Mouse (Mus musculus) heart, adult 18-20 months (tissue): Measurements from ENCODE around the gene Esd. TPM values are rescaled to one million over a fixed set of nuclear protein-coding genes. Genes with fewer than 3 reads are reported as not detected.

ENCODE experiments used
- DNase-seq, 2 experiments: peaks; one replicate each; pipeline ENCODE4 v3.0.0; 2021 to 2022; ENCODE audit warnings: mixed read lengths in 1 of 2
- total RNA-seq, 2 experiments: library from RNA; stranded (reverse); gene quantifications; 2 replicates each; pipeline ENCODE4 v1.2.3; 2021

The Esd gene
- total RNA-seq, 2 experiments from 2014 or later: 124 to 130 TPM

GRCm38 (mm10) chr14:74794931-74795330 is 62.8 kb downstream of the Esd start:
- DNase-seq: peak; percentile 48 to 51

DNA sequence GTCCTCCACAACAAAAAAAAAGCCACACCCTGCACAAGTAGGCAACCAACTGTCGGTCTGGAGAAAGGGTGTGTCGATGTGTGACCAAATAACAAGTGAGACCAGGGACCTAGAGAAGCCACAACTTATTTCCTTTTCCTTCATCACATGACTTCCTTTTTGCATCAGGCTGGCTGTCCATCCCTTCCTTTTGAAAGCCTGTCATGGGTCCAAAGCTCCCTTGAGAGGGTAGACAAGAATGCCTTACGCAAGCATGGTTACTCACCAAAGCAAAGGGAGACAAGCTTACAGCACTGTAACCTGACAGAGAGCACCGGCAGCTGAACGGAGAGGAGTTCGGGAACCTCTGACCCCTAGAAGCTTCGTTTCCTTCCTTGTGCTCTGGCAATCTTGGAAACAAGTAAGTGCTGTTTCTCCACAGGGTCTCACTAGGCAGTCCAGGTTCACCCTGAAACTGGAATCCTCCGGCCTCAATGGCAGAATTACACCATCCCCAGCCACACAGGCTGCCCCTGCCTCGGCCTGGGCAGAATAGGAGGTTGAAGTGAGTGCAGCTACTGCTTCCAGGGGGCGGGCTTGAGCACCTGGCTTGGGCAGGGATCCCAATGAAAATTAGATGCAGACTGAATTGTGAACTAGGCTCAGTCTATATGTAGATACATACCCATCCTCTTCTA is 65.4 kb downstream of the Esd start:
- no peak for DNase-seq

DNA sequence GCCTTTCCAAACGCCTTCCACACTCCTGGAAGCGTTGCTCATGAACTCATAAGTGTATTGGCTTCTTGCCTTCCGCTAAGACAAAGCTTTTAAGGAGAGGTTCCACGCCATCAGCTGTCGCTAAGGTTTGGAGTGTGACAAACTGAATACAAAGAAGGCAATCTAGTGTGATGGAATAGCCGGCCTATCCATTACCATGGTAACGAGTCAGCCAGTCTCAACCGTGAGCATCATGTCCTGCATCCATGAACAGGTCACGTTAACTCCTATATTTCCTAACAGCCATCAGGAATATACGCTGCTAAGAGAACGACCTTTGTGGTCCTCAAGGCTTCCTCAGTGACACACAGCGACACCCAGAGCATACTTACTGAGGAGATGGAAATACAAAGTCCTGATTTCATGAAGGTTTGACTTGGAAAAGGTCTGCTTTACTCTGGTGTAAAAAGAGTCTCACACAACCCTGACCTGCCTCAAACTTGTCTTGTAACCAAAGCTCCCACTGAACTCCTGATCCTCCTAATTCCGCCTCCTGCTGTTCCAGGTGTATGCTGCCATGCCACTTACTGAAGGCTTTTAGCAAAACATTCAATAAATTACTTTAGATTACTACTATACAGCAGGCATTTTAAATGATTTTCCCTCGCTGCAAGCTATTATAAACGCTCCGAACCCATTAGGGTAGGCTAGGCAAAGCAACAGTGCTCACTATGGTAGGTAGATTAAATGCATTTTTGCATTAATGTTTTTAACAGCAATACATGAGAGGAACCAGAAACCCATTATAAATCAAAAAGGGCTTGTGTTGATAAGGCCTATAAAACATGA is 66.2 kb downstream of the Esd start:
- no peak for DNase-seq

Other genes with a start within 250 kb of the Esd start
- under 1 TPM; 0.47 to 0.82 TPM for gene Htr2a, start 91.5 kb upstream of the Esd start, total RNA-seq
- 10 to 100 TPM; 11.8 to 14.3 TPM for gene Lrch1, start 215.6 kb downstream of the Esd start, total RNA-seq